Mouse (Mus musculus): ENCODE data around the gene Lrpprc. TPM values are rescaled to one million over a fixed set of nuclear protein-coding genes. Genes with fewer than 3 reads are reported as not detected.

Lrpprc gene
- polyA plus RNA-seq, 1 experiment: 19.3 TPM

DNA sequence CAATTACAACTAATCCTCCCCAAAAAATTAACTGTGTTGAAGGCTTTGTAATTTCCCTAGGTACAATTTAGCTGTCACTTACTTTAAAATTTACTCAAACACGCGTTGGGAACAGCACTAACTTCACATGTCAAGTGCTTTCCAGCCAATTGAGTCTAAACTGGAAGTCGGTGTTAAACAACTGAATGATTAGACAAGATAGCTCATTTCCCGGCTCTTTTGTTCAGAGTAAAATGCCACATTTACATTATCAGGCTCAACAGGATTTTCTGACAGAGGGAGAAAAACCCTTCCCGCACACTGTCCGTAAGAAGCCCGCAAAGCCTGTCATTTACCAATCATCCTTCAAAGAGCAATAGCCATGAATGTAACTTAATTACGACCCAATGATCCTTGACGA is 45.6 kb downstream of the Lrpprc start:
- no peaks in the 10 kb centered on the region for H3K79me2 ChIP-seq (ENCODE audit: control insufficient read depth, insufficient read depth)
- TF ChIP-seq MYOG (IDR thresholded peaks at IDR 0.05; ENCODE audit: control insufficient read depth, extremely low read depth, insufficient read length): no peak
- no peak for TF ChIP-seq MAX (IDR thresholded peaks at IDR 0.05)
- TF ChIP-seq CEBPB (IDR thresholded peaks at IDR 0.05; ENCODE audit: low read depth): no peak
- no peak for TF ChIP-seq CTCF (IDR thresholded peaks at IDR 0.05; ENCODE audit: control insufficient read depth, insufficient read depth, insufficient read length)
- no peak for TF ChIP-seq USF1 (IDR thresholded peaks at IDR 0.05; ENCODE audit: low read depth)
- TF ChIP-seq FOSL1 (IDR thresholded peaks at IDR 0.05; ENCODE audit: insufficient read depth, low read length, poor library complexity, severe bottlenecking): no peak
- TF ChIP-seq MYOD1 (IDR thresholded peaks at IDR 0.05; ENCODE audit: control insufficient read depth, insufficient read length, low read depth): no peak

DNA sequence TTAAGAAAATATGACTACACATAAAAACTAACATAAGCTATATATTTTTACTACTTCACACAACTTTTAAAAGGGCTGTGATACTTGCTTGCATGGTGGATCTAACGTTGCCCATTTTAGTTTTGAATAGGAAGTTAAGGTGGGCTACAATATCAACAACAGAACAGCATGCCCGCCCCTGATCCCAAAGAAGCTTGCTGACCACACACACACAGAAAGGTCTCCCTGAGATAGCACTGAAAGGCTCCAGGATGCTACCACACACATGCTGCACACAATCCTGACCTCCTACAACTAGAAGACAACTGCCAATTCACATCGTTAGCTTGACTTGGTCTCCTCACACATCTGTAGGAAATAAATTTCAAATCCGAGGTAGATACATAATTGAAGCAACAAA is 46.3 kb downstream of the Lrpprc start:
- Histone ChIP-seq H3K79me2 (ENCODE audit: control insufficient read depth, insufficient read depth) (no peaks in the 10 kb centered on the region), H3K36me3 (ENCODE audit: control insufficient read depth, insufficient read depth) (peaks cover 55% of the 10 kb centered on the region), H3K79me3 (ENCODE audit: low read depth) (peaks cover 3% of the 10 kb centered on the region), H3ac (ENCODE audit: control insufficient read depth, insufficient read length, low read depth) (no peak overlapping the region), H3K27me3 (ENCODE audit: control insufficient read depth, insufficient read depth, insufficient read length) (no peaks in the 10 kb centered on the region), H3K4me3 (ENCODE audit: insufficient read depth, poor library complexity, severe bottlenecking) (no peak overlapping the region)
- TF ChIP-seq FOSL1 (IDR thresholded peaks at IDR 0.05; ENCODE audit: insufficient read depth, low read length, poor library complexity, severe bottlenecking): no peak
- TF ChIP-seq USF1 (IDR thresholded peaks at IDR 0.05; ENCODE audit: low read depth): no peak
- no peak for TF ChIP-seq MAX (IDR thresholded peaks at IDR 0.05)
- no peak for TF ChIP-seq MYOG (IDR thresholded peaks at IDR 0.05; ENCODE audit: control insufficient read depth, extremely low read depth, insufficient read length)
- no peak for TF ChIP-seq CTCF (IDR thresholded peaks at IDR 0.05; ENCODE audit: control insufficient read depth, insufficient read depth, insufficient read length)
- TF ChIP-seq CEBPB (IDR thresholded peaks at IDR 0.05; ENCODE audit: low read depth): no peak
- no peak for TF ChIP-seq MYOD1 (IDR thresholded peaks at IDR 0.05; ENCODE audit: control insufficient read depth, insufficient read length, low read depth)

More for the DNA sequence above, 45.6 kb downstream of the Lrpprc start:
- Histone ChIP-seq H3K36me3 (ENCODE audit: control insufficient read depth, insufficient read depth) (peaks cover 55% of the 10 kb centered on the region), H3ac (ENCODE audit: control insufficient read depth, insufficient read length, low read depth) (no peak overlapping the region), H3K79me3 (ENCODE audit: low read depth) (peaks cover 3% of the 10 kb centered on the region), H3K4me3 (ENCODE audit: insufficient read depth, poor library complexity, severe bottlenecking) (no peak overlapping the region), H3K27me3 (ENCODE audit: control insufficient read depth, insufficient read depth, insufficient read length) (no peaks in the 10 kb centered on the region)

DNA sequence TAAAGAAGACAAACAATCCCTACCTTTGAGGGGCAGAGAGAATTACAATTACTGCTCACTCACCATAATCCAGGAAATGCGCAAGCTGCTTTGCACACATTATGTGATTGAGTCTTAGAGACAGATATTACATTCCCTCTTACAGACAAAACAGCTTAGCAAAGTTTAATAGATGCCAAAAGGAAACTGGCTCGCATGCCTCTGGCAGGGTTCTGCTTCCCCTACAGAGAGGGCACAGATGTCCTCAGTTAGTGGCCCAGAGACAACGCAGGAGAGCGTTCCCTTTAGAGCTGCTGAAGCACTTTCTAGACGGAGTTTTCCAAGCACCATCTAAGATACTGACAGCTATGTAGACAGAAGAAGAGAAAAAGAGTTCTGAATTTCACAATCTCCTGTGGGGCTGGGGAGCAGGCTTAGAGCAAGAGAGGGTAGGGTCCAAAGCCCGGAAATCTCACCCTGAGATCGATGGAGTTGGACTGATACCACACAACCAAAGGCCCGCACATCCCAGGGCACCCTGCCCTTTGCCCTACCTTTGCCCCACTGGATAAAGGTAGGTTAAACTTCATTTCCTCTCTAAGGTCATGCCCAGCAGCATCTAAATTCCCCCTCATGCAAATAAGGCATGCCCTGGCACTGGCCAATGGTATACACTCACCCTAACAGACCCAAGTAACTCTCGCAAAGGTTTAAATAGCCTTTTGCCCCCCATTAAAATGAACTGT is 52.4 kb downstream of the Lrpprc start:
- peaks cover 2% of the 10 kb centered on the region for H3K79me3 ChIP-seq (ENCODE audit: low read depth)
- no peak for TF ChIP-seq FOSL1 (IDR thresholded peaks at IDR 0.05; ENCODE audit: insufficient read depth, low read length, poor library complexity, severe bottlenecking)
- TF ChIP-seq CTCF (IDR thresholded peaks at IDR 0.05; ENCODE audit: control insufficient read depth, insufficient read depth, insufficient read length): no peak
- no peak for TF ChIP-seq MAX (IDR thresholded peaks at IDR 0.05)
- TF ChIP-seq CEBPB (IDR thresholded peaks at IDR 0.05; ENCODE audit: low read depth): no peak
- TF ChIP-seq USF1 (IDR thresholded peaks at IDR 0.05; ENCODE audit: low read depth): no peak
- no peak for TF ChIP-seq MYOD1 (IDR thresholded peaks at IDR 0.05; ENCODE audit: control insufficient read depth, insufficient read length, low read depth)
- H3K36me3 ChIP-seq (ENCODE audit: control insufficient read depth, insufficient read depth): peaks cover 51% of the 10 kb centered on the region
- no peak overlapping the region for H3K4me3 ChIP-seq (ENCODE audit: insufficient read depth, poor library complexity, severe bottlenecking)
- no peaks in the 10 kb centered on the region for H3K27me3 ChIP-seq (ENCODE audit: control insufficient read depth, insufficient read depth, insufficient read length)
- H3ac ChIP-seq (ENCODE audit: control insufficient read depth, insufficient read length, low read depth): no peak overlapping the region
- no peaks in the 10 kb centered on the region for H3K79me2 ChIP-seq (ENCODE audit: control insufficient read depth, insufficient read depth)

DNA sequence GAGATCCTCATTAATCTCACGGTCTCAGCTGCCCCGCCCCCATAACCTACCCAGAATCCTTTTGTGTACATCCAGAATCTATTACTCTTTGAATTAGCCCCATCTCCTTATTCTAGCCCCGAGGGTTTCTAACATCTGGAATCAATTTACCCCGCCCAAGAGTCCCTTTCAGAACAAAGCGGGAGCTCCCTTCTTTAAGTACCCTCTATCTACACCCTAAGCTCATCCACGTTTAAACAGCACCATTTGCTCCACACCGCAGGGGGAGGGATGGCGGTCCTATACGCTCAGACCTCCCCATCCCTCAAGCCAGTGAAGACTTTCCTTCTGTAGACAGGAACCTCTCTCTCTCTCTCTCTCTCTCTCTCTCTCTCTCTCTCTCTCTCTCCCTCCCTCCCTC is 53.9 kb downstream of the Lrpprc start:
- no peaks in the 10 kb centered on the region for H3K27me3 ChIP-seq (ENCODE audit: control insufficient read depth, insufficient read depth, insufficient read length)
- no peak for TF ChIP-seq MYOG (IDR thresholded peaks at IDR 0.05; ENCODE audit: control insufficient read depth, extremely low read depth, insufficient read length)
- TF ChIP-seq CTCF (IDR thresholded peaks at IDR 0.05; ENCODE audit: control insufficient read depth, insufficient read depth, insufficient read length): no peak
- no peak for TF ChIP-seq MYOD1 (IDR thresholded peaks at IDR 0.05; ENCODE audit: control insufficient read depth, insufficient read length, low read depth)
- TF ChIP-seq USF1 (IDR thresholded peaks at IDR 0.05; ENCODE audit: low read depth): no peak
- TF ChIP-seq CEBPB (IDR thresholded peaks at IDR 0.05; ENCODE audit: low read depth): no peak
- TF ChIP-seq MAX (IDR thresholded peaks at IDR 0.05): no peak
- TF ChIP-seq FOSL1 (IDR thresholded peaks at IDR 0.05; ENCODE audit: insufficient read depth, low read length, poor library complexity, severe bottlenecking): no peak
- H3ac ChIP-seq (ENCODE audit: control insufficient read depth, insufficient read length, low read depth): no peak overlapping the region
- peaks cover 53% of the 10 kb centered on the region for H3K36me3 ChIP-seq (ENCODE audit: control insufficient read depth, insufficient read depth)
- no peaks in the 10 kb centered on the region for H3K79me2 ChIP-seq (ENCODE audit: control insufficient read depth, insufficient read depth)
- H3K79me3 ChIP-seq (ENCODE audit: low read depth): no peaks in the 10 kb centered on the region
- no peak overlapping the region for H3K4me3 ChIP-seq (ENCODE audit: insufficient read depth, poor library complexity, severe bottlenecking)

DNA sequence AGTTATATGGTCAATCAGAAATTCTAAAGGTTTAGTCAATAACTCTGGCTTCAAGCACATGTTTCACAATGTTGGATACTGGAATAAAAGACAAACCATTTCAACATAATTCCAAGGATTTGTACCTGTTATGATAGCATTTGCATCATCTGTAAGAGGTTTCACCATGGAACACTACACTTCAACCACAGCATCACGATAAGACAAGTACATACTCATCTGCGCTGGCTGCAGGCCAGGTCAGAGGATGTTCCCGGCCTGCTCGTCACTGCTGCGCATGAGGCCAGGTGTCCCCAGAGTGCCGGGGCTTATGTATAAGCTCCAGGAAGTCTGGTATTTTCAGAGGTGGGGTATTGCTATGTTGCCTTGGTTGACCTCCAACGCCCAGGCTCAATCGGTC is 58.0 kb downstream of the Lrpprc start:
- H3K36me3 ChIP-seq (ENCODE audit: control insufficient read depth, insufficient read depth): peaks cover 59% of the 10 kb centered on the region
- no peaks in the 10 kb centered on the region for H3K27me3 ChIP-seq (ENCODE audit: control insufficient read depth, insufficient read depth, insufficient read length)
- TF ChIP-seq USF1 (IDR thresholded peaks at IDR 0.05; ENCODE audit: low read depth) (no peak), CTCF (IDR thresholded peaks at IDR 0.05; ENCODE audit: control insufficient read depth, insufficient read depth, insufficient read length) (no peak), MYOD1 (IDR thresholded peaks at IDR 0.05; ENCODE audit: control insufficient read depth, insufficient read length, low read depth) (no peak), MAX (IDR thresholded peaks at IDR 0.05) (no peak), MYOG (IDR thresholded peaks at IDR 0.05; ENCODE audit: control insufficient read depth, extremely low read depth, insufficient read length) (no peak), CEBPB (IDR thresholded peaks at IDR 0.05; ENCODE audit: low read depth) (no peak)
- no peaks in the 10 kb centered on the region for H3K79me3 ChIP-seq (ENCODE audit: low read depth)
- no peak overlapping the region for H3ac ChIP-seq (ENCODE audit: control insufficient read depth, insufficient read length, low read depth)
- no peaks in the 10 kb centered on the region for H3K79me2 ChIP-seq (ENCODE audit: control insufficient read depth, insufficient read depth)
- no peak overlapping the region for H3K4me3 ChIP-seq (ENCODE audit: insufficient read depth, poor library complexity, severe bottlenecking)

All from C2C12 (cell line).